Mouse (Mus musculus) kidney, postnatal 14 days (tissue): ENCODE data around the gene 1700056E22Rik.

Source experiments
- DNase-seq: peaks from one replicate; pipeline ENCODE4 v3.0.0; 2022; ENCODE audit warnings: mixed read lengths

1700056E22Rik gene

GRCm38 (mm10) chr1:184051286-184051685, 17.2 kb upstream of the 1700056E22Rik start:
- no peak for DNase-seq

GRCm38 (mm10) chr1:184048675-184049418, 14.7 kb upstream of the 1700056E22Rik start:
- DNase-seq: no peak

GRCm38 (mm10) chr1:184047818-184048217, 13.7 kb upstream of the 1700056E22Rik start:
- no peak for DNase-seq

GRCm38 (mm10) chr1:184046070-184046677, 12.1 kb upstream of the 1700056E22Rik start:
- no peak for DNase-seq

GRCm38 (mm10) chr1:184043391-184043790, 9.3 kb upstream of the 1700056E22Rik start:
- DNase-seq: no peak

- DNase-seq: no peak
Observed at GRCm38 (mm10) chr1:184042745-184043144, 8.6 kb upstream of the 1700056E22Rik start.

GRCm38 (mm10) chr1:184041778-184042573, 7.9 kb upstream of the 1700056E22Rik start:
- DNase-seq: peak; percentile 18

GRCm38 (mm10) chr1:184040906-184041305, 6.8 kb upstream of the 1700056E22Rik start:
- no peak for DNase-seq

- no peak for DNase-seq
Observed at GRCm38 (mm10) chr1:184040181-184040580, 6.1 kb upstream of the 1700056E22Rik start.

- DNase-seq: no peak
Observed at GRCm38 (mm10) chr1:184039301-184039700, 5.2 kb upstream of the 1700056E22Rik start.

- DNase-seq: no peak
Observed at GRCm38 (mm10) chr1:184037802-184038201, 3.7 kb upstream of the 1700056E22Rik start.

- no peak for DNase-seq
Observed at GRCm38 (mm10) chr1:184035346-184035903, 1.3 kb upstream of the 1700056E22Rik start.

- peak; percentile 28 for DNase-seq
Observed at GRCm38 (mm10) chr1:184034741-184035181, 660 bp upstream of the 1700056E22Rik start.

GRCm38 (mm10) chr1:184033390-184034010, 601 bp downstream of the 1700056E22Rik start:
- DNase-seq: peak; percentile 79

GRCm38 (mm10) chr1:184032682-184033389, 1.3 kb downstream of the 1700056E22Rik start:
- DNase-seq: no peak

- DNase-seq: no peak
Observed at GRCm38 (mm10) chr1:184030070-184030802, 3.9 kb downstream of the 1700056E22Rik start.

GRCm38 (mm10) chr1:184027039-184027438, 7.1 kb downstream of the 1700056E22Rik start:
- DNase-seq: no peak

GRCm38 (mm10) chr1:184025079-184025478, 9.0 kb downstream of the 1700056E22Rik start:
- no peak for DNase-seq

- DNase-seq: no peak
Observed at GRCm38 (mm10) chr1:184024631-184025030, 9.5 kb downstream of the 1700056E22Rik start.

GRCm38 (mm10) chr1:184023971-184024370, 10.1 kb downstream of the 1700056E22Rik start:
- DNase-seq: no peak

GRCm38 (mm10) chr1:184019722-184020107, 14.4 kb downstream of the 1700056E22Rik start:
- DNase-seq: no peak
